ENCODE assay signal across 19 mouse cellular contexts in the genomic region with DNA sequence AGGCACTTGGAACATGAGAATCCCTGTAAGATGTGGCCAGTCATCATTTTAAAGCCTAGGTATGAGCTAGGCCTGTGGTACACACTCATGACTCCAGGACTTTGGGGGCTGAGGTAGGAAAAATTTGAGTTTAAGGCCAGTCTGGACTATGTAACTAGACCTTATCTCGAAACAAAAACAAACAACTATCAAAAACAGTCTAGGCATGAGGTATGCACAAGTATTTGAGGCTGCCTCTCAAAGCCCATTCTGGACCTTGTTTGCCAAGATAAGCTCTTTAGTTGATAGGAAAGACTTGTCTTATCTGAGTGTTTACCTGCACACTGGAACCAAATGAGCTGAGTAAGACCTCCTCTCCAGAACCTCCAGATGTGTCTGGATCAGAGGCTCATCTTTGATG.
"Had no signal": no experiment of that assay in that cellular context is flagged by ENCODE, and none has a peak within 500 bp of the region (broad histone marks: within the 10 kb centered on the region; RNA-seq: fewer than 3 reads in every experiment).

No protein-coding gene starts in this region.

- H3K4me1 ChIP-seq: liver, embryonic 15.5 days; midbrain, embryonic 13.5 days; midbrain, embryonic 15.5 days; neural tube, embryonic 12.5 days had no signal

- ATAC-seq: liver, postnatal 0 days; midbrain, embryonic 13.5 days; midbrain, embryonic 15.5 days had no signal

- H3K9ac ChIP-seq: liver, embryonic 15.5 days; liver, postnatal 0 days; lung, embryonic 15.5 days; midbrain, embryonic 13.5 days; midbrain, embryonic 15.5 days; neural tube, embryonic 12.5 days had no signal

- H3K27me3 ChIP-seq: liver, embryonic 15.5 days; lung, embryonic 15.5 days; midbrain, embryonic 13.5 days; midbrain, embryonic 15.5 days; neural tube, embryonic 12.5 days had no signal

- H3K4me2 ChIP-seq: liver, embryonic 15.5 days; lung, embryonic 15.5 days; midbrain, embryonic 11.5 days; midbrain, embryonic 13.5 days; midbrain, embryonic 15.5 days; neural tube, embryonic 12.5 days had no signal

- DNase-seq: liver, postnatal 0 days; lung, adult 2 months; lung, postnatal 10 days; retina, postnatal 1 day; right cerebral cortex, adult 18-20 months; right cerebral cortex, postnatal 25 days; right cerebral cortex, postnatal 4 days; spleen, adult 18-20 months; thymus, adult 18-20 months; thymus, postnatal 14 days; thymus, postnatal 36 days had no signal

- H3K4me3 ChIP-seq: liver, embryonic 15.5 days; lung, embryonic 15.5 days; megakaryocyte, embryonic 14.5 days; midbrain, embryonic 13.5 days; midbrain, embryonic 15.5 days; neural tube, embryonic 12.5 days had no signal

- H3K36me3 ChIP-seq: liver, embryonic 15.5 days; lung, embryonic 15.5 days; midbrain, embryonic 13.5 days; midbrain, embryonic 15.5 days; neural tube, embryonic 12.5 days had no signal

- H3K27ac ChIP-seq: liver, embryonic 15.5 days; macrophage; midbrain, embryonic 13.5 days; midbrain, embryonic 15.5 days; neural tube, embryonic 12.5 days had no signal

- H3K9me3 ChIP-seq: liver, embryonic 15.5 days; lung, embryonic 15.5 days; megakaryocyte, embryonic 14.5 days; midbrain, embryonic 13.5 days; midbrain, embryonic 15.5 days; neural tube, embryonic 12.5 days had no signal
